In genomic region chr17:36178938-36179337, GRCm38 (mm10) we compare ENCODE assay signal across 10 mouse cellular contexts. TPM values are rescaled to one million over a fixed set of nuclear protein-coding genes. Genes with fewer than 3 reads are reported as not detected.
DNase-seq lines count a peak whose midpoint lies in the region; ATAC-seq and TF ChIP-seq lines count a peak whose summit lies in the region.
"Not testable (repeated sequence)": the region's sequence is repeated elsewhere in the genome, so short reads cannot be mapped to it uniquely, and the experiment has no call there.
"Had no signal": no experiment of that assay in that cellular context is flagged by ENCODE, and none has a peak within 500 bp of the region (broad histone marks: within the 10 kb centered on the region; RNA-seq: fewer than 3 reads in every experiment).

No protein-coding gene starts in this region.

- not testable (repeated sequence) for H3K36me3 ChIP-seq in forebrain, embryonic 13.5 days (ENCODE audit: poor library complexity, severe bottlenecking); heart, postnatal 0 days (replicated peaks; ENCODE audit: control insufficient read depth, insufficient read depth, low read length); intestine, postnatal 0 days (ENCODE audit: control insufficient read depth, insufficient read depth); liver, embryonic 11.5 days (ENCODE audit: control insufficient read depth, insufficient read depth, low read length); midbrain, embryonic 11.5 days (ENCODE audit: control insufficient read depth, insufficient read depth, low read length)

- H3K9me3 ChIP-seq in forebrain, embryonic 13.5 days (replicated peaks); heart, postnatal 0 days (replicated peaks; ENCODE audit: control insufficient read depth, low read length); intestine, postnatal 0 days (ENCODE audit: control insufficient read depth); liver, embryonic 11.5 days (ENCODE audit: control insufficient read depth, low read length); midbrain, embryonic 11.5 days (ENCODE audit: control insufficient read depth, low read length): not testable (repeated sequence)

- TF ChIP-seq EP300 in heart, postnatal 0 days (IDR thresholded peaks at IDR 0.05; ENCODE audit: low read depth), result not testable (repeated sequence)

- not testable (repeated sequence) for H3K4me1 ChIP-seq in forebrain, embryonic 13.5 days; heart, postnatal 0 days (ENCODE audit: control insufficient read depth, insufficient read depth); intestine, postnatal 0 days (replicated peaks; ENCODE audit: control insufficient read depth, insufficient read depth, low read length); liver, embryonic 11.5 days (replicated peaks; ENCODE audit: control insufficient read depth, insufficient read depth, low read length); midbrain, embryonic 11.5 days (ENCODE audit: control insufficient read depth, insufficient read depth, low read length)

- peak; percentile 27; the same call in 1 of the 2 replicates for ATAC-seq in forebrain, embryonic 13.5 days
- not testable (repeated sequence) for ATAC-seq in heart, postnatal 0 days (ENCODE audit: insufficient read depth, low read depth); liver, embryonic 11.5 days (replicated peaks; ENCODE audit: low FRiP score)
- peak; percentile 68 for ATAC-seq in intestine, postnatal 0 days
- peak; percentile 73 for ATAC-seq in midbrain, embryonic 11.5 days (ENCODE audit: low FRiP score)

- not testable (repeated sequence) for H3K27ac ChIP-seq in forebrain, embryonic 13.5 days; heart, postnatal 0 days (ENCODE audit: low read depth); liver, embryonic 11.5 days (ENCODE audit: low read depth, low read length); midbrain, embryonic 11.5 days (ENCODE audit: low read depth, low read length)
- H3K27ac ChIP-seq in intestine, postnatal 0 days (ENCODE audit: low read depth, low read length), result 0 out of 2 replicates have a peak overlapping the region, but pooled peaks have one; percentile 21

- not testable (repeated sequence) for TF ChIP-seq CTCF in heart, postnatal 0 days (IDR thresholded peaks at IDR 0.05; ENCODE audit: low read depth)
- peak; percentile 53 for TF ChIP-seq CTCF in intestine, postnatal 0 days (IDR thresholded peaks at IDR 0.05; ENCODE audit: low read depth)

- DNase-seq in adrenal gland, postnatal 36 days, result peak; percentile 33 to 52
- DNase-seq in heart, postnatal 0 days (ENCODE audit: low spot score), result not testable (repeated sequence)
- peak; percentile 40 for DNase-seq in liver, embryonic 11.5 days (ENCODE audit: low spot score)
- DNase-seq in midbrain, embryonic 11.5 days (ENCODE audit: low spot score, missing footprints), result peak; percentile 93
- DNase-seq in right cerebral cortex, postnatal 25 days, result peak; percentile 5

- H3K4me2 ChIP-seq in forebrain, embryonic 13.5 days, result peak overlapping the region; percentile 63
- H3K4me2 ChIP-seq in heart, postnatal 0 days (ENCODE audit: low read depth, low read length), result peak overlapping the region; percentile 55
- H3K4me2 ChIP-seq in intestine, postnatal 0 days (replicated peaks; ENCODE audit: low read depth), result peak overlapping the region; percentile 63
- peak overlapping the region; percentile 55 for H3K4me2 ChIP-seq in liver, embryonic 11.5 days
- H3K4me2 ChIP-seq in midbrain, embryonic 11.5 days, result peak overlapping the region; percentile 49

- H3K4me3 ChIP-seq in forebrain, embryonic 13.5 days, result peak overlapping the region; percentile 35
- H3K4me3 ChIP-seq in heart, postnatal 0 days (ENCODE audit: low read depth, low read length), result peak overlapping the region; percentile 40
- peak overlapping the region; percentile 26 for H3K4me3 ChIP-seq in intestine, postnatal 0 days (ENCODE audit: low read depth, low read length)
- H3K4me3 ChIP-seq in liver, embryonic 11.5 days (ENCODE audit: low read depth, low read length), result peak overlapping the region; percentile 28
- H3K4me3 ChIP-seq in midbrain, embryonic 11.5 days (ENCODE audit: low read depth, low read length), result peak overlapping the region; percentile 31

- peaks cover 36% of the 10 kb centered on the region for H3K27me3 ChIP-seq in forebrain, embryonic 13.5 days
- peaks cover 26% of the 10 kb centered on the region for H3K27me3 ChIP-seq in heart, postnatal 0 days (ENCODE audit: control insufficient read depth, insufficient read depth, low read length)
- H3K27me3 ChIP-seq in intestine, postnatal 0 days (replicated peaks; ENCODE audit: control insufficient read depth, insufficient read depth, low read length); midbrain, embryonic 11.5 days (ENCODE audit: control insufficient read depth, insufficient read depth, low read length): not testable (repeated sequence)
- peaks cover 30% of the 10 kb centered on the region for H3K27me3 ChIP-seq in liver, embryonic 11.5 days (replicated peaks; ENCODE audit: control insufficient read depth, insufficient read depth, low read length)

- H3K9ac ChIP-seq in forebrain, embryonic 13.5 days, result peak overlapping the region; percentile 56
- not testable (repeated sequence) for H3K9ac ChIP-seq in heart, postnatal 0 days (replicated peaks; ENCODE audit: low read depth, low read length); liver, embryonic 11.5 days (ENCODE audit: low read depth, low read length)
- 0 out of 2 replicates have a peak overlapping the region, but pooled peaks have one; percentile 13 for H3K9ac ChIP-seq in intestine, postnatal 0 days (ENCODE audit: low read depth, low read length)
- H3K9ac ChIP-seq in midbrain, embryonic 11.5 days (ENCODE audit: low read length), result peak overlapping the region; percentile 24; the same call in 1 of the 2 replicates

- WGBS in forebrain, embryonic 13.5 days, result 0% methylated on average over 40 of the region's 40 CpGs
- under 1% methylated on average over 40 of the region's 40 CpGs for WGBS in heart, postnatal 0 days
- under 1% methylated on average over 40 of the region's 40 CpGs for WGBS in intestine, postnatal 0 days
- WGBS in liver, embryonic 11.5 days, result under 1% methylated on average over 40 of the region's 40 CpGs
- WGBS in midbrain, embryonic 11.5 days, result 0% methylated on average over 38 of the region's 40 CpGs

RNA-seq across cellular contexts. Expression of gene Gm8909, which starts 10.6 kb away (rescaled TPM):
- not detected for total RNA-seq in adrenal gland, postnatal 36 days (2021)
- not detected in 2 replicates for polyA plus RNA-seq in forebrain, embryonic 13.5 days (2015; fragmentation: Nextera tagmentation; extraction: Ambion mirVana)
- not detected in 2 replicates for total RNA-seq in heart, postnatal 0 days (2014; rRNA removed; ENCODE audit: low replicate concordance)
- not detected in 2 replicates for polyA plus RNA-seq in heart, postnatal 0 days (2015; fragmentation: Nextera tagmentation; extraction: Ambion mirVana)
- polyA plus RNA-seq in intestine, postnatal 0 days (2015; fragmentation: Nextera tagmentation; extraction: Ambion mirVana), result 28.7 and 31.1 TPM in 2 replicates
- polyA plus RNA-seq in liver, embryonic 11.5 days (2014; fragmentation: Nextera tagmentation; extraction: Ambion mirVana), result 0.25 and 0.31 TPM in 2 replicates
- polyA plus RNA-seq in midbrain, embryonic 11.5 days (2014; fragmentation: Nextera tagmentation; extraction: Ambion mirVana), result 0.16 TPM in 1 of 2 replicates, not detected in the other
- total RNA-seq: gastrocnemius, postnatal 4 days had no signal
- polyA plus RNA-seq: macrophage; urinary bladder, adult 2 months had no signal

RNA-seq across cellular contexts. Expression of gene H2-T3, which starts 11.1 kb away (rescaled TPM):
- not detected for total RNA-seq in adrenal gland, postnatal 36 days (2021)
- not detected in 2 replicates for polyA plus RNA-seq in forebrain, embryonic 13.5 days (2015; fragmentation: Nextera tagmentation; extraction: Ambion mirVana)
- not detected in 2 replicates for total RNA-seq in heart, postnatal 0 days (2014; rRNA removed; ENCODE audit: low replicate concordance)
- not detected in 2 replicates for polyA plus RNA-seq in heart, postnatal 0 days (2015; fragmentation: Nextera tagmentation; extraction: Ambion mirVana)
- 53.3 and 65.3 TPM in 2 replicates for polyA plus RNA-seq in intestine, postnatal 0 days (2015; fragmentation: Nextera tagmentation; extraction: Ambion mirVana)
- polyA plus RNA-seq in liver, embryonic 11.5 days (2014; fragmentation: Nextera tagmentation; extraction: Ambion mirVana), result not detected in 2 replicates
- polyA plus RNA-seq in midbrain, embryonic 11.5 days (2014; fragmentation: Nextera tagmentation; extraction: Ambion mirVana), result not detected in 2 replicates
- polyA plus RNA-seq: macrophage had no signal

RNA-seq across cellular contexts. Expression of gene Gm7030, which starts 49.7 kb away (rescaled TPM):
- not detected for total RNA-seq in adrenal gland, postnatal 36 days (2021)
- polyA plus RNA-seq in forebrain, embryonic 13.5 days (2015; fragmentation: Nextera tagmentation; extraction: Ambion mirVana), result not detected in 2 replicates
- not detected in 2 replicates for total RNA-seq in heart, postnatal 0 days (2014; rRNA removed; ENCODE audit: low replicate concordance)
- polyA plus RNA-seq in heart, postnatal 0 days (2015; fragmentation: Nextera tagmentation; extraction: Ambion mirVana), result not detected in 2 replicates
- polyA plus RNA-seq in intestine, postnatal 0 days (2015; fragmentation: Nextera tagmentation; extraction: Ambion mirVana), result 0.93 and 1.3 TPM in 2 replicates
- not detected in 2 replicates for polyA plus RNA-seq in liver, embryonic 11.5 days (2014; fragmentation: Nextera tagmentation; extraction: Ambion mirVana)
- polyA plus RNA-seq in midbrain, embryonic 11.5 days (2014; fragmentation: Nextera tagmentation; extraction: Ambion mirVana), result not detected in 2 replicates
- total RNA-seq: gastrocnemius, postnatal 4 days had no signal
- polyA plus RNA-seq: macrophage; urinary bladder, adult 2 months had no signal

RNA-seq across cellular contexts. Expression of gene Gm19684, which starts 57.5 kb away (rescaled TPM):
- total RNA-seq in adrenal gland, postnatal 36 days (2021), result under 1 TPM; 0.16 to 0.30 TPM
- not detected in 2 replicates for polyA plus RNA-seq in forebrain, embryonic 13.5 days (2015; fragmentation: Nextera tagmentation; extraction: Ambion mirVana)
- total RNA-seq in heart, postnatal 0 days (2014; rRNA removed; ENCODE audit: low replicate concordance), result 0.35 TPM in 1 of 2 replicates, not detected in the other
- not detected in 2 replicates for polyA plus RNA-seq in heart, postnatal 0 days (2015; fragmentation: Nextera tagmentation; extraction: Ambion mirVana)
- 0.17 TPM in 1 of 2 replicates, not detected in the other for polyA plus RNA-seq in intestine, postnatal 0 days (2015; fragmentation: Nextera tagmentation; extraction: Ambion mirVana)
- polyA plus RNA-seq in liver, embryonic 11.5 days (2014; fragmentation: Nextera tagmentation; extraction: Ambion mirVana), result not detected in 2 replicates
- not detected in 2 replicates for polyA plus RNA-seq in midbrain, embryonic 11.5 days (2014; fragmentation: Nextera tagmentation; extraction: Ambion mirVana)
- total RNA-seq: gastrocnemius, postnatal 4 days had no signal

Comparison
In these comparisons a context has a peak if more than half of its experiments do, and no peak if none do; other contexts are left out.
1. RNA of gene Gm8909, which starts 10.6 kb away (polyA plus RNA-seq): 28.7 to 31.1 TPM in intestine, postnatal 0 days; 0.25 to 0.31 TPM in liver, embryonic 11.5 days, 0.16 TPM in midbrain, embryonic 11.5 days, not detected in forebrain, embryonic 13.5 days and not detected in heart, postnatal 0 days; every median in the first group is over 10 times any median in the second.
2. RNA of gene H2-T3, which starts 11.1 kb away (polyA plus RNA-seq): 53.3 to 65.3 TPM in intestine, postnatal 0 days; not detected in forebrain, embryonic 13.5 days, not detected in heart, postnatal 0 days, not detected in liver, embryonic 11.5 days and not detected in midbrain, embryonic 11.5 days; every median in the first group is over 10 times any median in the second.
3. Peak in every context shown above with its lines, with median percentiles within 50 percentile points of each other: H3K4me2 ChIP-seq and H3K4me3 ChIP-seq.